Mouse (Mus musculus): Measurements from ENCODE around the gene Mtus2.

Gene Mtus2

GRCm38 (mm10) chr5:148211831-148212230 is 254.7 kb downstream of the Mtus2 start:
- DNase-seq, result no peak

GRCm38 (mm10) chr5:148216786-148217185 is 259.7 kb downstream of the Mtus2 start:
- DNase-seq, result no peak

- no peak for DNase-seq
These were observed 265.8 kb downstream of the Mtus2 start for GRCm38 (mm10) chr5:148222898-148223297.

GRCm38 (mm10) chr5:148224004-148224403 is 266.9 kb downstream of the Mtus2 start:
- DNase-seq, result no peak

GRCm38 (mm10) chr5:148233714-148234113 is 276.6 kb downstream of the Mtus2 start:
- DNase-seq, result no peak

- no peak for DNase-seq
These were observed 279.5 kb downstream of the Mtus2 start for GRCm38 (mm10) chr5:148236616-148237015.

GRCm38 (mm10) chr5:148239067-148239466 is 281.9 kb downstream of the Mtus2 start:
- DNase-seq, result no peak

GRCm38 (mm10) chr5:148239757-148240156 is 282.6 kb downstream of the Mtus2 start:
- no peak for DNase-seq

- DNase-seq, result peak; percentile 54 to 69
These were observed 284.8 kb downstream of the Mtus2 start for GRCm38 (mm10) chr5:148241932-148242331.

- no peak for DNase-seq
These were observed 287.4 kb downstream of the Mtus2 start for GRCm38 (mm10) chr5:148244471-148244870.

- no peak for DNase-seq
These were observed 288.3 kb downstream of the Mtus2 start for GRCm38 (mm10) chr5:148245386-148245785.

GRCm38 (mm10) chr5:148248236-148248635 is 291.1 kb downstream of the Mtus2 start:
- DNase-seq, result no peak

- no peak for DNase-seq
These were observed 294.7 kb downstream of the Mtus2 start for GRCm38 (mm10) chr5:148251847-148252246.

- no peak for DNase-seq
These were observed 304.9 kb downstream of the Mtus2 start for GRCm38 (mm10) chr5:148262016-148262415.

- DNase-seq, result no peak
These were observed 307.9 kb downstream of the Mtus2 start for GRCm38 (mm10) chr5:148264819-148265707.

- DNase-seq, result no peak
These were observed 309.7 kb downstream of the Mtus2 start for GRCm38 (mm10) chr5:148266841-148267240.

- DNase-seq, result no peak
These were observed 310.3 kb downstream of the Mtus2 start for GRCm38 (mm10) chr5:148267446-148267845.

- DNase-seq, result no peak
These were observed 314.9 kb downstream of the Mtus2 start for GRCm38 (mm10) chr5:148272065-148272464.

GRCm38 (mm10) chr5:148272771-148273170 is 315.7 kb downstream of the Mtus2 start:
- no peak for DNase-seq

- DNase-seq, result no peak
These were observed 321.1 kb downstream of the Mtus2 start for GRCm38 (mm10) chr5:148278233-148278632.

GRCm38 (mm10) chr5:148280321-148280720 is 323.2 kb downstream of the Mtus2 start:
- DNase-seq, result no peak

GRCm38 (mm10) chr5:148282093-148282492 is 325.0 kb downstream of the Mtus2 start:
- no peak for DNase-seq

- no peak for DNase-seq
These were observed 325.5 kb downstream of the Mtus2 start for GRCm38 (mm10) chr5:148282631-148283030.

GRCm38 (mm10) chr5:148283177-148283576 is 326.1 kb downstream of the Mtus2 start:
- no peak for DNase-seq

- DNase-seq, result no peak
These were observed 326.5 kb downstream of the Mtus2 start for GRCm38 (mm10) chr5:148283584-148283983.

Data from kidney, postnatal 25 days (tissue).